Mouse (Mus musculus) CD4-positive, CD25-positive, alpha-beta regulatory T cell, adult 4 months (primary cell): Measurements from ENCODE around the gene Ptpn21. TPM values are rescaled to one million over a fixed set of nuclear protein-coding genes. Genes with fewer than 3 reads are reported as not detected.

ENCODE experiments used
- ATAC-seq: one replicate; pipeline ENCODE4 v1.8.0; 2017
- polyA plus RNA-seq, 2 experiments: library from polyadenylated mRNA; unstranded; fragments of 100-300 nt; shearing (Covaris generic); gene quantifications; one replicate each; pipeline ENCODE4 v1.2.1; 2017

The Ptpn21 gene
- polyA plus RNA-seq, 2 experiments from 2014 or later, result 4.7 to 6.9 TPM

DNA sequence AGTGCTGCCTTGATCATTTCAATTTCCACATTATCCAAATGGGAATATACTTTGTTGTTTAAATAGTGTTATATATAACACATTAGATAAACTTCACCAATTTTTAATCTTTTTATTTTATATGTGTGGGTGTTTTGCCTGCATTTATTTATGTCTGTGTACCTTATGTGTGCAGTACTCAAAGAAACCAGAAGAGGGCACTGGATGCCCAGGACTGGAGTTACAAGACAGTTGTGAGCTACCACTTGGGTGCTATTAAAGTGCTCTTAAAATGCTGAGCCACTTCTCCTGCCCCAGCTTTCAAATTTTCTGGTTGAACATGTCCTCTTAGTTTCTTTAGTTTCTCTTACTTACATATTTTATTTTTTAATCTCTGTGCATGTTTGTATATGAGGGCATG lies 92.4 kb downstream of the Ptpn21 start:
- ATAC-seq, result no peak

DNA sequence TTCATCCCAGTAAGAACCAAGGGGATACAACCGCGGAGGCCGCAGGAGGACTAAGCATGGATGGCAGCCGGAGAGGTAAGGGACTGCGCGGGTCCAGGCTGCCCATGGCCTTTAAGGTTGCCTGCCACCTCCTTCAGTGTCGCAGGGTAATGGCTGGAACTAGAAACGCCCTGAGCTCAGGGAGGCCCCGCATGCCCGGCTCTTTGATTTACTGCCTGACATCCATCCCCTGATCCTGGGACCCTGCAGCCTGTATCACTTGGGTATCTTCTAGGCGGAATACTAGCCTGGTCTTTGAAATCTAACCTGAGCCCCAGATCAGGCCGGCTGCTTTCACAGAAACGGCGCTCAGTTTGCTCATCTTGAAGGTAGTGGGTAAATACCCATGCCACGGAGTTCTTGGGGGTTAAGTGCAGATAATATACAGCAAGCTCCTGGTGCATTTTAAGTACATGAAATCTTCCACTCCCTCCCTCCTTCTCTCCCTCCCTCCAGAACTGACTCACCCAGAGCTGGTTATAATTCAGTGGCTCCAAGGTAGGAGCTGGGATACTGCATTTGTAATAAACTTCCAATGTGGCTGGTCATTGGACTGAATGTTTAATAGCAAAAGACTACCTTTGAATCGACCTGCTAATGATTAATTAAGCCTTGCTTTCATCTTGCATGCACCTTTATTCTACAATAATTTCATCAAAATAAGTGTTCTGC lies 108.8 kb downstream of the Ptpn21 start:
- ATAC-seq, result peak; percentile 47

DNA sequence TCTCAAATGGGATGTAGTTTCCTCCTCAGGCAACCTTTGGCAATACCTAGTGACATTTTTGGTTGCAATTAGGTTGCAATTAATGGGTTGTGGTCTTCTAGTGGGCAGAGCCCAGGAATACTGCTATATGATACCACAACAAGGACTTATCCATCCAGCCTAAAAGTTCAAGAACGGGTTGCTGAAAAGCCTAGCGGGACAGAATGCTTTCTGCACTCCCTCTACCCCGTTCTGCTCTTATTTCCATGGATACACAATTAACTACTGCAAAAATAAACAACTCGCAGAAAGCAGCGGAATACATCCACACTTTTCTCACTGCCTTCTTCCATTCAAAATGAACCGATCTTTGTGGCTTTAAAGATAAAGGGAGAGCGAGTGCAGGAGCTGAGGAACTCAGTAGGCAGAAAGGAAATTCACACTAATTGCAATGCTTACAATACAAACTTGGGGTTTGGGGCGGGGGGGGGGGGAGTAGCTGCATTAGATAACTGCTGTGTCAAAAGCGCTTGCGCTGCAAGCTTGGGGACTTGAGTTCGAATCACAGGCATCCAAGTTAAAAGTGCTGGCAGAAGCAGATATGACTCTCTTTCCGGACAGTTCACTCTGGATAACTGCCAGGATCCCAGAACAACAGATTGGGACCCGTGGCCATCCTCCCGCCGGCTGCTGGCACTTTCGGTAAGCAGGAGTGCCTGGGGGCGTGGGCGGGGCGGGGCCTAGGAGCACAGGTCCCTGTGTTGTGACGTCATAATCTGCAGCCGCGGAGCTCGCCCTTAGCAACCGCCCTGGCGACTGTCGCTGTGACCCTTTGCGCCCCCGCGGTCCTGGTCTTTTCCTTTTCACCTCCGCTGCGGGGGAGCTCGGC lies 109.6 kb downstream of the Ptpn21 start, which contains the start of gene Spata7:
Spata7 (plus strand) TSS at position 766 of the 868 bp plus-strand sequence.
- peak; percentile 91 for ATAC-seq

Other genes starting within 250 kb of the Ptpn21 start
- under 1 TPM in 1 of 2 experiments, not detected in 1; 0.23 TPM for gene Kcnk10, start 159.1 kb downstream of the Ptpn21 start, polyA plus RNA-seq
- 1 to 10 TPM in 1 of 2 experiments, under 1 TPM in 1; 0.74 to 1.4 TPM for gene Spata7, start 109.2 kb downstream of the Ptpn21 start, polyA plus RNA-seq
- 10 to 100 TPM; 35.2 to 39.0 TPM for gene Zc3h14, start 9.6 kb upstream of the Ptpn21 start, polyA plus RNA-seq
- 10 to 100 TPM in 1 of 2 experiments, 1 to 10 TPM in 1; 8.9 to 12.5 TPM for gene Eml5, start 164.1 kb upstream of the Ptpn21 start, polyA plus RNA-seq
- 1 to 10 TPM; 7.1 to 8.3 TPM for gene Ttc8, start 183.2 kb upstream of the Ptpn21 start, polyA plus RNA-seq